Mouse (Mus musculus) heart, adult 2 months (tissue): ENCODE measurements at regions not wholly inside any gene's neighbourhood (a gene's known extent, or its start where the extent isn't known, plus 50 kb on each side); places are given as distances from the start of the nearest gene placed in this dataset.

Experiments
- DNase-seq, 2 experiments: peaks; one replicate each; pipeline ENCODE4 v3.0.0; 2021
- H3K27ac ChIP-seq: fragments of 200-600 bp; 2 replicates; pipeline ENCODE4 v1.8.1; 2022
- H3K27me3 ChIP-seq: fragments of 200-500 bp; 2 replicates; pipeline ENCODE4 v1.6.1; 2012; ENCODE audit warnings: mild to moderate bottlenecking, low read length, inconsistent platforms, mixed read lengths; ENCODE audit not compliant: control insufficient read depth, insufficient read depth
- H3K36me3 ChIP-seq: fragments of 200-500 bp; 2 replicates; pipeline ENCODE4 v1.6.1; 2012; ENCODE audit warnings: low read length, inconsistent platforms; ENCODE audit not compliant: control insufficient read depth, insufficient read depth
- H3K4me1 ChIP-seq: fragments of 200-500 bp; 2 replicates; pipeline ENCODE4 v1.6.1; 2011; ENCODE audit warnings: low read length; ENCODE audit not compliant: control insufficient read depth, insufficient read depth
- H3K4me3 ChIP-seq: fragments of 200-600 bp; 2 replicates; pipeline ENCODE4 v1.8.1; 2022
- H3K79me2 ChIP-seq: fragments of 200-500 bp; replicated peaks from 2 replicates; pipeline ENCODE4 v1.6.1; 2012; ENCODE audit warnings: mild to moderate bottlenecking, inconsistent platforms, low read length, moderate library complexity, mixed read lengths; ENCODE audit not compliant: control insufficient read depth, insufficient read depth
- H3K9ac ChIP-seq: fragments of 200-500 bp; 2 replicates; pipeline ENCODE4 v1.6.1; 2012; ENCODE audit warnings: low read depth, mild to moderate bottlenecking, control low read depth, inconsistent platforms, low read length, mixed read lengths
- CTCF ChIP-seq: fragments of 200-600 bp; IDR thresholded peaks from 2 replicates; pipeline ENCODE4 v1.8.1; 2022; ENCODE audit warnings: antibody characterized with exemption, mild to moderate bottlenecking, moderate library complexity
- EP300 ChIP-seq: fragments of 200-500 bp; IDR thresholded peaks from 2 replicates; pipeline ENCODE4 v1.6.1; 2011; ENCODE audit warnings: low read depth, low read length, control low read depth; ENCODE audit not compliant: insufficient read depth
- POLR2A ChIP-seq: fragments of 200-500 bp; IDR thresholded peaks from 2 replicates; pipeline ENCODE4 v1.6.1; 2011; ENCODE audit warnings: mild to moderate bottlenecking, low read depth, low read length, control low read depth; ENCODE audit not compliant: insufficient read depth
- WGBS: fragments of 180-500 bp; shearing (Covaris S2); methylation state at CpG from one replicate; pipeline ENCODE4 v1.1.7; 2018; 5-methylcytosine and 5-hydroxymethylcytosine counted together
- intact Hi-C: fragments of 180-260 bp; cut with DNase I; formaldehyde crosslinking; loops from one replicate; pipeline ENCODE4 v1.15.1; 2025

GRCm38 (mm10) chr4:39699347-39699746 is 249.3 kb downstream of the 1700009N14Rik start:
- H3K9ac ChIP-seq = no peak overlapping the region
- no peak for TF ChIP-seq EP300
- TF ChIP-seq CTCF = no peak
- no peak for TF ChIP-seq POLR2A
- no peaks in the 10 kb centered on the region for H3K79me2 ChIP-seq
- DNase-seq = no peak
- no peak overlapping the region for H3K27ac ChIP-seq
- intact Hi-C loops = no loop called here
- H3K4me1 ChIP-seq = no peaks in the 10 kb centered on the region
- no peaks in the 10 kb centered on the region for H3K36me3 ChIP-seq
- WGBS = 71% methylated on average over 2 of the region's 2 CpGs
- no peak overlapping the region for H3K4me3 ChIP-seq
- H3K27me3 ChIP-seq = no peaks in the 10 kb centered on the region

GRCm38 (mm10) chr4:39717477-39717876 is 267.4 kb downstream of the 1700009N14Rik start:
- no peaks in the 10 kb centered on the region for H3K36me3 ChIP-seq
- DNase-seq = no peak
- no peaks in the 10 kb centered on the region for H3K79me2 ChIP-seq
- no peak overlapping the region for H3K4me3 ChIP-seq
- no peaks in the 10 kb centered on the region for H3K4me1 ChIP-seq
- no peak overlapping the region for H3K27ac ChIP-seq
- intact Hi-C loops = no loop called here
- H3K27me3 ChIP-seq = no peaks in the 10 kb centered on the region
- TF ChIP-seq POLR2A (no peak), EP300 (no peak), CTCF (no peak)
- 86% methylated on average over 6 of the region's 6 CpGs for WGBS
- no peak overlapping the region for H3K9ac ChIP-seq

DNA sequence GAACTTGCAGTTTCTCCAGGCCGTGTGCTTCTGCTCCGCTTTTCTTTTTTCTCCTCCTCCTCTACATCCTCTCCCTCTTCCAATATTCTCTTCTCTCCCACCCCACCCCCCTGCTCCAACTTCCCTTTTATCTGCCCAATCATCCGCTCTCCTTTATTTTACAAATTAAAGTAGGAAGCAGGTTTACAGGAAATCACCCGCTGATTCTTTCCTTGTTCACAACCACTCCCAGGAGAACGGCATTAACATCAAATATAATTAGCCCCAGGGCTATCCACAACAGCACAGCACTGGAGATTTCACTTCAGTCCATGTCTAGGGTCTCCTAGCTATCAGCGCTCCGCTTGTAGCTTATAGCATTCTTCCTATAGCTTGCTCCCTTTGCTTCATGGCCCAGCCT is 268.6 kb downstream of the 1700009N14Rik start:
- no peak for TF ChIP-seq EP300
- Histone ChIP-seq H3K4me3 (no peak overlapping the region), H3K27ac (no peak overlapping the region), H3K36me3 (no peaks in the 10 kb centered on the region), H3K9ac (no peak overlapping the region), H3K4me1 (no peaks in the 10 kb centered on the region), H3K79me2 (no peaks in the 10 kb centered on the region), H3K27me3 (no peaks in the 10 kb centered on the region)
- intact Hi-C loops = no loop called here
- no peak for DNase-seq
- 74% methylated on average over 7 of the region's 7 CpGs for WGBS

DNA sequence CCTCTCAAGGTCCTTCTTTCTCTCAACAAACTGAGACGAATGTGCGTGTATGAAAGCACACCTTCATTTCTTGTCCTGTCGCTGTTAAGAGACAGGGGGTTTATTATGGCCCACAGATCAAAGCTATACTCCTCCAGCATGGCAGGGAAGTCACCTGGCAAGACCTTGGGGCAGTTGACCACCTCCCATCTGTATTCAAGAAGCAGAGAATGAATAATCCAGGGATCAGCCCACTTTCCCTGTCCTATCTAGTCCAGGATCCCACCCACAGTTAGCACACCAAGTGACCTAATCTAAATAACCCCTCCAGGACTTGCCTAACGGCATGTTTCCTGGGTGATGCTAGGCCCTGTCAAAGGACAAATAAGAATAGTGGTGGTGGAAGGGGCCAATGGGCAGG is 269.9 kb downstream of the 1700009N14Rik start:
- Histone ChIP-seq H3K27me3 (no peaks in the 10 kb centered on the region), H3K36me3 (no peaks in the 10 kb centered on the region), H3K9ac (no peak overlapping the region), H3K27ac (no peak overlapping the region), H3K4me3 (no peak overlapping the region), H3K4me1 (no peaks in the 10 kb centered on the region), H3K79me2 (no peaks in the 10 kb centered on the region)
- 91% methylated on average over 4 of the region's 4 CpGs for WGBS
- TF ChIP-seq CTCF (no peak), POLR2A (no peak), EP300 (no peak)
- DNase-seq = no peak
- intact Hi-C loops = no loop called here

- H3K27me3 ChIP-seq = no peaks in the 10 kb centered on the region
- intact Hi-C loops = no loop called here
Measured at GRCm38 (mm10) chr4:39721524-39721923, 271.4 kb downstream of the 1700009N14Rik start.

GRCm38 (mm10) chr4:39765586-39765985 is 315.5 kb downstream of the 1700009N14Rik start:
- Histone ChIP-seq H3K4me3 (no peak overlapping the region), H3K79me2 (no peaks in the 10 kb centered on the region), H3K27ac (no peak overlapping the region), H3K9ac (no peak overlapping the region), H3K4me1 (no peaks in the 10 kb centered on the region), H3K27me3 (no peaks in the 10 kb centered on the region), H3K36me3 (no peaks in the 10 kb centered on the region)
- WGBS = 22% methylated on average over 2 of the region's 2 CpGs
- intact Hi-C loops = no loop called here
- no peak for TF ChIP-seq POLR2A
- no peak for TF ChIP-seq EP300
- TF ChIP-seq CTCF = no peak
- no peak for DNase-seq

More at GRCm38 (mm10) chr4:39721524-39721923, 271.4 kb downstream of the 1700009N14Rik start:
- Histone ChIP-seq H3K4me1 (no peaks in the 10 kb centered on the region), H3K79me2 (no peaks in the 10 kb centered on the region), H3K9ac (no peak overlapping the region), H3K27ac (no peak overlapping the region), H3K36me3 (no peaks in the 10 kb centered on the region), H3K4me3 (no peak overlapping the region)
- no peak for DNase-seq
- 68% methylated on average over 7 of the region's 7 CpGs for WGBS
- TF ChIP-seq POLR2A (no peak), CTCF (no peak), EP300 (no peak)
